Mouse (Mus musculus) G1E (cell line): ENCODE data around the gene Dpyd. TPM values are rescaled to one million over a fixed set of nuclear protein-coding genes. Genes with fewer than 3 reads are reported as not detected.

Experiments
- ATAC-seq: 2 replicates; pipeline ENCODE4 v1.8.0; 2016; ENCODE audit warnings: mild to moderate bottlenecking; ENCODE audit not compliant: insufficient number of reproducible peaks, poor library complexity, low FRiP score, severe bottlenecking; ENCODE audit errors: extremely low read depth
- DNase-seq: peaks from one replicate; pipeline ENCODE4 v3.0.0; 2012; ENCODE audit warnings: low spot score
- H3K27me3 ChIP-seq: 2 replicates; pipeline ENCODE4 v1.6.1; 2012; ENCODE audit warnings: mild to moderate bottlenecking, low read length, inconsistent platforms; ENCODE audit not compliant: insufficient read depth
- H3K36me3 ChIP-seq: replicated peaks from 2 replicates; pipeline ENCODE3; 2012; ENCODE audit warnings: mild to moderate bottlenecking, inconsistent platforms
- H3K4me1 ChIP-seq: 2 replicates; pipeline ENCODE4 v1.6.1; 2012; ENCODE audit warnings: low read depth, low read length, inconsistent platforms, mixed read lengths; ENCODE audit not compliant: insufficient read depth
- H3K4me3 ChIP-seq: 2 replicates; pipeline ENCODE4 v1.5.1; 2012; ENCODE audit warnings: low read depth, mild to moderate bottlenecking, inconsistent platforms, low read length, moderate library complexity, mixed read lengths
- H3K9me3 ChIP-seq: replicated peaks from 2 replicates; pipeline ENCODE4 v1.6.1; 2012; ENCODE audit warnings: inconsistent platforms
- CTCF ChIP-seq: IDR thresholded peaks from 2 replicates; pipeline ENCODE4 v1.5.1; 2012; ENCODE audit warnings: low read depth, low read length, inconsistent platforms, mixed read lengths
- GATA1 ChIP-seq: IDR thresholded peaks from 2 replicates; pipeline ENCODE4 v1.6.1; 2012; ENCODE audit warnings: borderline replicate concordance, low read length, inconsistent platforms, mixed read lengths
- GATA2 ChIP-seq: IDR thresholded peaks from 2 replicates; pipeline ENCODE4 v1.6.1; 2012; ENCODE audit warnings: low read depth, low read length, inconsistent platforms, borderline replicate concordance
- POLR2AphosphoS5 ChIP-seq: IDR thresholded peaks from 2 replicates; pipeline ENCODE4 v1.6.1; 2012; ENCODE audit warnings: low read depth, low read length, inconsistent platforms; ENCODE audit not compliant: insufficient replicate concordance
- TAL1 ChIP-seq: conservative IDR thresholded peaks from 2 replicates; pipeline ENCODE4 v1.6.1; 2012; ENCODE audit warnings: low read depth, low read length, inconsistent platforms, mixed read lengths
- polyA plus RNA-seq: library from polyadenylated mRNA; stranded (reverse); fragments of >175 nt; gene quantifications from 2 replicates; pipeline ENCODE4 v1.2.3, GENCODE M21; 2012
- total RNA-seq, 2 experiments: library from RNA; stranded (forward) in 1 of 2; stranded (reverse) in 1 of 2; fragments of 200-1000 nt in 1 of 2; fragments of >200 nt in 1 of 2; fragmentation: Nextera tagmentation in 1 of 2; gene quantifications; 2 replicates each; pipeline ENCODE4 v1.2.3; 2014 to 2017

Dpyd gene
- not detected in 2 replicates for total RNA-seq (2014; fragmentation: Nextera tagmentation)
- 0.16 and 0.35 TPM in 2 replicates for total RNA-seq (2017)
- polyA plus RNA-seq = not detected in 2 replicates

GRCm38 (mm10) chr3:118561554-118562310 lies at the start of gene Dpyd:
Gene Dpyd (plus strand): TSS chr3:118562129.
- Histone ChIP-seq H3K4me1 (no peaks in the 10 kb centered on the region), H3K27me3 (no peaks in the 10 kb centered on the region), H3K36me3 (no peaks in the 10 kb centered on the region), H3K4me3 (no peak within 1 kb of the TSS), H3K9me3 (peaks cover 7% of the 10 kb centered on the region)
- ATAC-seq (no peak), DNase-seq (no peak)
- no peak for TF ChIP-seq TAL1
- TF ChIP-seq POLR2AphosphoS5 = no peak
- TF ChIP-seq GATA2 = no peak
- no peak for TF ChIP-seq GATA1
- no peak for TF ChIP-seq CTCF

DNA sequence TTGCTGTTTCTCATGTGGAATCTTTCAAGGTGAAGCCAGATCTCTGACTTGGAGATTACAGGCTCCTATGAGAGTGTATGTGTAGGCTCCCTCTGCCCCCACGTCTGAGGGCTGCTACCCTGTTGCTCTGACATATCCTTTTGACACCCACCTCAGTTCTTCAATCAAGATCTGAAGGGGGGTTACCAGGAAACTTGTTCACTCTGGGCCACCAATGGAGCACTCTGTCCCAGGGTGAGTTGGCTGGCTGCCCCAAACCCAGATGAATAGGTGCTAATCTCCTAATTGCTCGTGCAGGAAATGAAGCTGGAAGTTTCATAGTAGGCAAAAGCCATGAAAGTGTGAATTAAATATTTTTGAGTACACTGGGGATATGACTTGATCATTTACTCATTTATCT lies 24.3 kb upstream of the Dpyd start:
- no peak for ATAC-seq

DNA sequence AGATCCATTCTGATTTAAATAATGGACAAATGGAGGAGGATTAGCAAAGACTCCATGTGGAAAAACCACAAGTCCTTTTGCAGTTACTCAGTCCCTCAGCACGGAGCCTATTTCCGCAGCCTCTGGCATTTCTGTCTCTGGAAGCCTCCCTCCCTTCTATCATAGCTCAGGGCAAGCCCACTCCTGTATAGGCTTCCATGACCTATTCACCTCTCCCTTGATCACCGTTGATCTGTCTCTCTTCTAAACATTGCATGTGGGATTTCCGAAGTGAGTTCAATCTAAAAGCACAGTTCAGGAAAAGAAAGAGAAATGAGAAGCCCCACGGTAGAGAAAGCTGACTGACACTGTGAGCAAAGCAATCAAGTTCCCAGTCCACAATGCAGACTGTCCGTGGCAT lies 20.2 kb upstream of the Dpyd start:
- no peaks in the 10 kb centered on the region for H3K4me1 ChIP-seq
- H3K27me3 ChIP-seq = no peaks in the 10 kb centered on the region
- peaks cover 6% of the 10 kb centered on the region; the same call in 1 of the 2 replicates for H3K9me3 ChIP-seq
- TF ChIP-seq GATA1 = no peak
- no peak for TF ChIP-seq POLR2AphosphoS5
- no peak for TF ChIP-seq TAL1
- no peak for TF ChIP-seq GATA2
- no peak for TF ChIP-seq CTCF
- DNase-seq = no peak
- H3K4me3 ChIP-seq = no peak overlapping the region
- no peak for ATAC-seq
- H3K36me3 ChIP-seq = no peaks in the 10 kb centered on the region

More for the DNA sequence above, 24.3 kb upstream of the Dpyd start:
- Histone ChIP-seq H3K36me3 (no peaks in the 10 kb centered on the region), H3K4me3 (no peak overlapping the region), H3K27me3 (no peaks in the 10 kb centered on the region), H3K4me1 (no peaks in the 10 kb centered on the region), H3K9me3 (no peaks in the 10 kb centered on the region; the same call in 1 of the 2 replicates)
- no peak for TF ChIP-seq CTCF
- no peak for DNase-seq

DNA sequence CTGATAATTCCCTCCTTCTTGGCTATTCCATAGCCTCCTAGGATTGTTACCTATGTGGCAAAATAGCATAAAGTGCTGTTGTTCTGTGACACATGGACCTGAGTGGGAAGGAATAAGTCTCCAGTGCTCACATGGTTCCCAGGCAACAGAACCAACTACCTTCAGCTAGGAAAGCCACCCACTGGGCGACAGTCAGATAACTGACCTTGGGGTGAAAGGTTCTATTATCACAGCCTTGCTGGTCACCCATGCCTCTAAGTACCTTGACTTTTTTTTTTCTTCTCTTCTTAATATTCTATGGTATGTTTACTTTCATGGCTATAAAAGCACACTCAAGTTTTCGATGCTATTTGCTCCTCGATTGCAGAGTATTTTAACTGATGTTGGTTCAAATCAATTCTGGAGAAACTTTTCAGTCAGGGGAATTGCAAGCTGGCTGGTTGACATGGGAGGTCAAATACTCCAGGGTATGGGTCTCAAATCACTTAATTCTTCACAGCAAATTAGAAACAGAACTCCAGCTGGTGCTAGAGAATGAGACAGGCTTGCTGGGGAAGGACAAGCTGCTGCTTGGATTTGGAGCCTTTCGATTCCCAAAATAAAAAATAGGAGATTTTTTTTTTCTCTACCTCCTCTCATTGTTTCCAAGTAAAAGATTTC lies 14.2 kb upstream of the Dpyd start:
- no peak for ATAC-seq
- TF ChIP-seq GATA1 (no peak), TAL1 (no peak), GATA2 (no peak), CTCF (no peak), POLR2AphosphoS5 (no peak)

DNA sequence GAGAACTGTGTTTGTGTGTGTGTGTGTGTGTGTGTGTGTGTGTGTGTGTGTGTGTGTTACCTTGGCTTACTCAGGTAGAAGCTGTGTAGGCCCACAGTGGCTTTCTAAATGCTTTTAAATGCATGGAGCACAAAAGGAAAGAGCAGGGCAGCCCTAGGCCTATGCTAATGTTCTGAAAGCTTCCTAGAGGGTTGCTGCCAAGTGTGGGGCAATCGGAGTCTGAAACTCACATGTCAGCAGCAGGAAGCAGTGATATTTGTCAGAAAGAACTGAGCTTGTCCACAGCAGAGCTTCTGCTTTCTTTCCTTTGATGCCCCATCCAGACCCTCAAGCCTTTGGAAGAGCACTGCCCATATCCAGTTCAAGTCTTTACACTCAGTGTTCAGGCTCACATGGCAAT lies 4.3 kb upstream of the Dpyd start:
- Histone ChIP-seq H3K36me3 (no peaks in the 10 kb centered on the region), H3K9me3 (peaks cover 9% of the 10 kb centered on the region), H3K4me1 (no peaks in the 10 kb centered on the region), H3K4me3 (no peak overlapping the region), H3K27me3 (no peaks in the 10 kb centered on the region)
- no peak for ATAC-seq
- no peak for DNase-seq
- TF ChIP-seq POLR2AphosphoS5 (no peak), TAL1 (no peak), GATA2 (no peak), GATA1 (no peak), CTCF (no peak)

More for the DNA sequence above, 14.2 kb upstream of the Dpyd start:
- H3K9me3 ChIP-seq = peaks cover 7% of the 10 kb centered on the region; the same call in 1 of the 2 replicates
- no peak overlapping the region for H3K4me3 ChIP-seq
- no peaks in the 10 kb centered on the region for H3K27me3 ChIP-seq
- DNase-seq = no peak
- H3K4me1 ChIP-seq = no peaks in the 10 kb centered on the region
- no peaks in the 10 kb centered on the region for H3K36me3 ChIP-seq

DNA sequence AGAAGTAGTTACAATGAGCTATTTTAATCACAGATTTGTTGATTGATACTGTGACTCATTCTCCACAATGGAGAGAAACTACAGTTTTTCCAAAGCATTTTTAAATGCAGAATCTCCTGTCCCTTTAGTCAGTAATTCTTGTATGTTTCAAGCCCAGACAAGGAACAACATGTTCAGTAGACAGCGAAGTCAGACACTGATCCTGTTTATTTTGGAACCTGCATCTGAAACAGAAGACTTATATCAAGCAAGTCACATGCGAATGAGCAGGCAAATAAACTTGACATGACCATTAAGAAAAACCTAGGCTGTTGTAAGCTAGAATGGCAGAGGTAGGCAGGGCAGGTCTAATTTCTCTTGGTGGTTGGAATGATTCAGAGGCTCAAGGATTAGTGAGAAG lies 2.0 kb upstream of the Dpyd start:
- Histone ChIP-seq H3K4me1 (no peaks in the 10 kb centered on the region), H3K27me3 (no peaks in the 10 kb centered on the region), H3K36me3 (no peaks in the 10 kb centered on the region), H3K4me3 (no peak overlapping the region), H3K9me3 (peaks cover 7% of the 10 kb centered on the region)
- TF ChIP-seq GATA2 = no peak
- no peak for TF ChIP-seq GATA1
- no peak for TF ChIP-seq POLR2AphosphoS5
- no peak for TF ChIP-seq TAL1
- no peak for TF ChIP-seq CTCF
- DNase-seq (no peak), ATAC-seq (no peak)
